Mouse (Mus musculus) layer of hippocampus, adult 6 months (tissue): Measurements from ENCODE around the gene Cyp2j9. TPM values are rescaled to one million over a fixed set of nuclear protein-coding genes. Genes with fewer than 3 reads are reported as not detected.

Experiments used
- long read RNA-seq, 2 experiments: library from polyadenylated mRNA; unstranded; transcript quantifications; one replicate each; pipeline ENCODE4 v2.0.0; 2019 to 2020
- polyA plus RNA-seq: library from polyadenylated mRNA; unstranded; fragments of <200 nt; fragmentation: Nextera tagmentation; gene quantifications from 2 replicates; pipeline ENCODE4 v1.2.3, GENCODE M21; 2021

Gene Cyp2j9
- polyA plus RNA-seq, result 33.9 and 39.7 TPM in 2 replicates
- long read RNA-seq, experiment 1, transcript Cyp2j9-201 (9 exons, 2,037 nt), result major isoform, 54 of 75 reads
- long read RNA-seq, experiment 1, partial matches to known transcripts, result 10 of 75 reads
- long read RNA-seq, experiment 1, other reads (novel, unspliced or antisense), result 9 of 75 reads
- long read RNA-seq, experiment 2, transcript Cyp2j9-202 (6 exons, 2,536 nt), result minor isoform, 11 of 205 reads
- long read RNA-seq, experiment 2, transcript Cyp2j9-201 (9 exons, 2,037 nt), result major isoform, 154 of 205 reads
- long read RNA-seq, experiment 2, partial matches to known transcripts, result 8 of 205 reads
- long read RNA-seq, experiment 2, other reads (novel, unspliced or antisense), result 32 of 205 reads

GRCm38 (mm10) chr4:96590911-96591790, at the start of gene Cyp2j9:
Cyp2j9 (minus strand) TSS chr4:96591578.

GRCm38 (mm10) chr4:96553133-96553819, 38.1 kb downstream of the Cyp2j9 start, which contains the start of gene Cyp2j6:
Cyp2j6 (minus strand) TSS chr4:96553661.

Other genes with a start within 250 kb of the Cyp2j9 start
- not detected in 2 replicates for gene Cyp2j11, start 242.9 kb downstream of the Cyp2j9 start, polyA plus RNA-seq
- not detected in 2 replicates for gene Cyp2j8, start 84.2 kb downstream of the Cyp2j9 start, polyA plus RNA-seq
- gene Cyp2j6, start 37.9 kb downstream of the Cyp2j9 start, polyA plus RNA-seq, result 8.5 and 8.6 TPM in 2 replicates
- gene Cyp2j5, start 72.6 kb upstream of the Cyp2j9 start, polyA plus RNA-seq, result not detected in 2 replicates
- gene Gm12695, start 193.6 kb upstream of the Cyp2j9 start, polyA plus RNA-seq, result 0.11 and 0.14 TPM in 2 replicates